Mouse (Mus musculus): Measurements from ENCODE around the gene Rangrf.

DNA sequence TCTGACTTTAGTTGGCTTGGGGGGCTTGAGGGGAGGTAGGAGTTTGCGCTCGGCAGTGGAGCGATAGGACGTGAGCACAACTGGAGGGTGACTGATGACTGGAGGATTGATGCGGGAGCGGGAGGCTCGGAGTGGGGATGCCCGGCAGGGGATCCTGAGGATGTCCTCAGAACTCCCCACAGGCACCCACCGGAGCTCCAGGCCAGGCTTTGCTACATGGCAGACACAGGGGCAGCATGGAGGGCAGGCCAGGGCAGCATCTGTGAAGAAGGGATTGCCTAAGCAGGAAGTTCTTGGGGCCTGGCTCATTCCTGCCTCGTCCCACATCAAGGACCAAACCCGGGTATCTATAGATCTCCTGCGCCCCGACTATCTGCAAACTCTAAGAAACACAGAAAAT, 21.1 kb downstream of the Rangrf start:
- TF ChIP-seq POLR2A (IDR thresholded peaks at IDR 0.05; ENCODE audit: insufficient read depth, low read depth, low read length) = no peak
- TF ChIP-seq CTCF (IDR thresholded peaks at IDR 0.05) = no peak
